Mouse (Mus musculus) forebrain, embryonic 14.5 days (tissue): ENCODE measurements around the gene Rai14. TPM values are rescaled to one million over a fixed set of nuclear protein-coding genes. Genes with fewer than 3 reads are reported as not detected.

Experiments
- ATAC-seq: fragments of 200-750 bp; cut with Nextera tagmentation; 2 replicates; pipeline ENCODE4 v1.8.0; 2017; ENCODE audit warnings: mild to moderate bottlenecking, moderate library complexity
- DNase-seq: peaks from one replicate; pipeline ENCODE4 v3.0.0-alpha.2; 2015; ENCODE audit warnings: low spot score
- H3K27ac ChIP-seq: fragments of 300-500 bp; sonication (generic); 2 replicates; pipeline ENCODE4 v1.5.1; 2014; ENCODE audit warnings: low read depth, mild to moderate bottlenecking, control low read depth, low read length, moderate library complexity
- H3K27me3 ChIP-seq: fragments of 300-500 bp; sonication (generic); replicated peaks from 2 replicates; pipeline ENCODE4 v1.6.1; 2014; ENCODE audit warnings: low read length, control low read depth, mixed read lengths; ENCODE audit not compliant: control insufficient read depth, insufficient read depth
- H3K36me3 ChIP-seq: fragments of 300-500 bp; sonication (generic); 2 replicates; pipeline ENCODE4 v1.6.1; 2014; ENCODE audit warnings: low read length, control low read depth; ENCODE audit not compliant: control insufficient read depth, insufficient read depth
- H3K4me1 ChIP-seq: fragments of 300-500 bp; sonication (generic); 2 replicates; pipeline ENCODE4 v1.6.1; 2014; ENCODE audit warnings: antibody characterized with exemption, low read length, control low read depth; ENCODE audit not compliant: control insufficient read depth, insufficient read depth
- H3K4me2 ChIP-seq: fragments of 300-500 bp; sonication (generic); 2 replicates; pipeline ENCODE4 v1.6.1; 2014; ENCODE audit warnings: mild to moderate bottlenecking, control low read depth, low read length
- H3K4me3 ChIP-seq: fragments of 300-500 bp; sonication (generic); 2 replicates; pipeline ENCODE4 v1.5.1; 2014; ENCODE audit warnings: low read depth, low read length, control low read depth
- H3K9ac ChIP-seq: fragments of 300-500 bp; sonication (generic); 2 replicates; pipeline ENCODE4 v1.6.1; 2014; ENCODE audit warnings: mild to moderate bottlenecking, low read length, control low read depth, moderate library complexity
- H3K9me3 ChIP-seq: fragments of 300-500 bp; sonication (generic); replicated peaks from 2 replicates; pipeline ENCODE4 v1.6.1; 2016; ENCODE audit warnings: low read length, control low read depth, mixed read lengths; ENCODE audit not compliant: control insufficient read depth
- WGBS: fragments of 180-500 bp; shearing (Covaris S2); extraction: QIAGEN DNeasy Blood & Tissue Kit; methylation state at CpG from one replicate; pipeline ENCODE4 v1.1.7; 2014; 5-methylcytosine and 5-hydroxymethylcytosine counted together
- polyA plus RNA-seq: library from polyadenylated mRNA; unstranded; fragments of >200 nt; fragmentation: Nextera tagmentation; extraction: Ambion mirVana; gene quantifications from 2 replicates; pipeline ENCODE4 v1.2.1, GENCODE M21; 2014

The Rai14 gene
- polyA plus RNA-seq, 1 experiment from 2014 or later: 28.7 TPM

- no peak overlapping the region for H3K27ac ChIP-seq
- WGBS: 82% methylated on average over 2 of the region's 2 CpGs
- no peak overlapping the region for H3K4me3 ChIP-seq
- no peak for ATAC-seq
- no peaks in the 10 kb centered on the region for H3K4me1 ChIP-seq
- no peaks in the 10 kb centered on the region for H3K27me3 ChIP-seq
- no peak for DNase-seq
- H3K4me2 ChIP-seq: no peak overlapping the region
- H3K36me3 ChIP-seq: peaks cover 10% of the 10 kb centered on the region; the same call in 1 of the 2 replicates
- H3K9ac ChIP-seq: no peak overlapping the region
- H3K9me3 ChIP-seq: no peaks in the 10 kb centered on the region
Measured at GRCm38 (mm10) chr15:10586565-10586964, 127.9 kb downstream of the Rai14 start.

GRCm38 (mm10) chr15:10584359-10585187 lies 129.9 kb downstream of the Rai14 start:
- ATAC-seq (peak; percentile 64; the same call in 1 of the 2 replicates), DNase-seq (peak; percentile 50)
- Histone ChIP-seq H3K27me3 (no peaks in the 10 kb centered on the region), H3K9ac (no peak overlapping the region), H3K27ac (peak overlapping the region; percentile 14; the same call in 1 of the 2 replicates), H3K36me3 (peaks cover 10% of the 10 kb centered on the region; the same call in 1 of the 2 replicates), H3K9me3 (no peaks in the 10 kb centered on the region), H3K4me3 (no peak overlapping the region), H3K4me1 (no peaks in the 10 kb centered on the region), H3K4me2 (no peak overlapping the region)
- 84% methylated on average over 10 of the region's 10 CpGs for WGBS

GRCm38 (mm10) chr15:10583408-10583807 lies 131.0 kb downstream of the Rai14 start:
- 56% methylated on average over 8 of the region's 8 CpGs for WGBS
- Histone ChIP-seq H3K27ac (no peak overlapping the region), H3K4me2 (no peak overlapping the region), H3K27me3 (no peaks in the 10 kb centered on the region), H3K9me3 (no peaks in the 10 kb centered on the region), H3K4me1 (no peaks in the 10 kb centered on the region), H3K4me3 (no peak overlapping the region), H3K36me3 (peaks cover 12% of the 10 kb centered on the region; the same call in 1 of the 2 replicates), H3K9ac (no peak overlapping the region)
- DNase-seq (peak; percentile 83), ATAC-seq (peak; percentile 88)

GRCm38 (mm10) chr15:10579159-10579558 lies 135.3 kb downstream of the Rai14 start:
- DNase-seq (no peak), ATAC-seq (no peak)
- Histone ChIP-seq H3K27ac (no peak overlapping the region), H3K9ac (no peak overlapping the region), H3K27me3 (no peaks in the 10 kb centered on the region), H3K36me3 (peaks cover 40% of the 10 kb centered on the region), H3K4me2 (no peak overlapping the region), H3K4me3 (no peak overlapping the region), H3K9me3 (no peaks in the 10 kb centered on the region), H3K4me1 (no peaks in the 10 kb centered on the region)
- 87% methylated on average over 3 of the region's 3 CpGs for WGBS

- H3K4me1 ChIP-seq: no peaks in the 10 kb centered on the region
- H3K36me3 ChIP-seq: peaks cover 34% of the 10 kb centered on the region
- 83% methylated on average over 7 of the region's 7 CpGs for WGBS
Measured at GRCm38 (mm10) chr15:10566486-10566885, 147.9 kb downstream of the Rai14 start.

GRCm38 (mm10) chr15:10564201-10564600 lies 150.2 kb downstream of the Rai14 start:
- H3K4me1 ChIP-seq: no peaks in the 10 kb centered on the region
- WGBS: 68% methylated on average over 1 of the region's 1 CpGs
- no peak overlapping the region for H3K27ac ChIP-seq
- peaks cover 15% of the 10 kb centered on the region for H3K36me3 ChIP-seq
- H3K9ac ChIP-seq: no peak overlapping the region
- H3K4me3 ChIP-seq: no peak overlapping the region
- no peaks in the 10 kb centered on the region for H3K9me3 ChIP-seq
- no peak overlapping the region for H3K4me2 ChIP-seq
- no peaks in the 10 kb centered on the region for H3K27me3 ChIP-seq
- no peak for DNase-seq
- no peak for ATAC-seq

More at GRCm38 (mm10) chr15:10566486-10566885, 147.9 kb downstream of the Rai14 start:
- Histone ChIP-seq H3K9ac (no peak overlapping the region), H3K9me3 (no peaks in the 10 kb centered on the region), H3K27ac (no peak overlapping the region), H3K4me3 (no peak overlapping the region), H3K4me2 (no peak overlapping the region), H3K27me3 (no peaks in the 10 kb centered on the region)
- ATAC-seq: no peak
- DNase-seq: no peak

- H3K9ac ChIP-seq: no peak overlapping the region
- no peak for ATAC-seq
Measured at GRCm38 (mm10) chr15:10562281-10562680, 152.1 kb downstream of the Rai14 start.

GRCm38 (mm10) chr15:10560005-10560404 lies 154.4 kb downstream of the Rai14 start:
- H3K36me3 ChIP-seq: no peaks in the 10 kb centered on the region
- no peaks in the 10 kb centered on the region for H3K27me3 ChIP-seq
- no peak overlapping the region for H3K27ac ChIP-seq
- no peak overlapping the region for H3K4me3 ChIP-seq
- H3K9ac ChIP-seq: no peak overlapping the region
- H3K4me1 ChIP-seq: no peaks in the 10 kb centered on the region
- H3K9me3 ChIP-seq: no peaks in the 10 kb centered on the region
- H3K4me2 ChIP-seq: no peak overlapping the region
- no peak for ATAC-seq
- no peak for DNase-seq
- 96% methylated on average over 7 of the region's 7 CpGs for WGBS

More at GRCm38 (mm10) chr15:10562281-10562680, 152.1 kb downstream of the Rai14 start:
- no peaks in the 10 kb centered on the region for H3K27me3 ChIP-seq
- no peaks in the 10 kb centered on the region for H3K4me1 ChIP-seq
- no peaks in the 10 kb centered on the region for H3K9me3 ChIP-seq
- no peaks in the 10 kb centered on the region for H3K36me3 ChIP-seq
- no peak overlapping the region for H3K4me2 ChIP-seq
- H3K27ac ChIP-seq: no peak overlapping the region
- no peak overlapping the region for H3K4me3 ChIP-seq
- no peak for DNase-seq

GRCm38 (mm10) chr15:10558465-10558864 lies 156.0 kb downstream of the Rai14 start, which contains the start of gene Ttc23l:
Ttc23l (minus strand) TSS chr15:10558668.
- Histone ChIP-seq H3K27me3 (no peaks in the 10 kb centered on the region), H3K36me3 (no peaks in the 10 kb centered on the region), H3K4me1 (no peaks in the 10 kb centered on the region), H3K9me3 (no peaks in the 10 kb centered on the region), H3K4me2 (no peak within 1 kb of the TSS), H3K27ac (no peak within 1 kb of the TSS), H3K9ac (no peak within 1 kb of the TSS), H3K4me3 (no peak within 1 kb of the TSS)
- 87% methylated on average over 13 of the region's 13 CpGs for WGBS
- DNase-seq (no peak), ATAC-seq (no peak)
